Mouse (Mus musculus): ENCODE results near the gene Fam3a.
"Not testable (repeated sequence)": the region's sequence is repeated elsewhere in the genome, so short reads cannot be mapped to it uniquely, and the experiment has no call there.

Fam3a gene

GRCm38 (mm10) chrX:74392535-74393443 is at the start of gene Fam3a, which contains the start of gene Ikbkg:
Fam3a (minus strand) TSS chrX:74393272.
Ikbkg (plus strand) TSS chrX:74393290.
- peak; percentile 94 for DNase-seq

- DNase-seq = peak; percentile 72
Measured at GRCm38 (mm10) chrX:74429290-74429821, 36.3 kb upstream of the Fam3a start.

- peak; percentile 93 for DNase-seq
Measured at GRCm38 (mm10) chrX:74428826-74429276, 35.8 kb upstream of the Fam3a start, which contains the start of gene G6pdx. G6pdx (minus strand) TSS chrX:74429194.

- DNase-seq = peak; percentile 34
Measured at GRCm38 (mm10) chrX:74428146-74428825, 35.2 kb upstream of the Fam3a start.

GRCm38 (mm10) chrX:74427116-74427515 is 34.0 kb upstream of the Fam3a start:
- no peak for DNase-seq

GRCm38 (mm10) chrX:74426256-74426655 is 33.2 kb upstream of the Fam3a start:
- DNase-seq = no peak

GRCm38 (mm10) chrX:74425195-74425594 is 32.1 kb upstream of the Fam3a start:
- peak; percentile 78 for DNase-seq

GRCm38 (mm10) chrX:74424443-74424842 is 31.4 kb upstream of the Fam3a start:
- peak; percentile 71 for DNase-seq

- peak; percentile 63 for DNase-seq
Measured at GRCm38 (mm10) chrX:74413377-74413776, 20.3 kb upstream of the Fam3a start.

GRCm38 (mm10) chrX:74408340-74408739 is 15.3 kb upstream of the Fam3a start:
- no peak for DNase-seq

- no peak for DNase-seq
Measured at GRCm38 (mm10) chrX:74400136-74400535, 7.1 kb upstream of the Fam3a start.

- no peak for DNase-seq
Measured at GRCm38 (mm10) chrX:74388153-74388552, 4.9 kb downstream of the Fam3a start.

GRCm38 (mm10) chrX:74384451-74384850 is 8.6 kb downstream of the Fam3a start:
- peak; percentile 37 for DNase-seq

- DNase-seq = peak; percentile 92
Measured at GRCm38 (mm10) chrX:74372888-74373549, 20.1 kb downstream of the Fam3a start, which contains the start of the genes Ubl4a and Slc10a3. Ubl4a (minus strand) TSS chrX:74373218. Slc10a3 (minus strand) TSS chrX:74373349.

- peak; percentile 80 for DNase-seq
Measured at GRCm38 (mm10) chrX:74368209-74368909, 24.7 kb downstream of the Fam3a start.

GRCm38 (mm10) chrX:74367512-74367911 is 25.6 kb downstream of the Fam3a start:
- DNase-seq = no peak

- DNase-seq = no peak
Measured at GRCm38 (mm10) chrX:74359171-74359570, 33.9 kb downstream of the Fam3a start.

- DNase-seq = not testable (repeated sequence)
Measured at GRCm38 (mm10) chrX:74357069-74357468, 36.0 kb downstream of the Fam3a start.

- peak; percentile 86 for DNase-seq
Measured at GRCm38 (mm10) chrX:74353467-74353770, 39.7 kb downstream of the Fam3a start, which contains the start of gene Lage3. Lage3 (minus strand) TSS chrX:74353618.

- DNase-seq = no peak
Measured at GRCm38 (mm10) chrX:74352645-74353466, 40.2 kb downstream of the Fam3a start.

All from liver (tissue).